Mouse (Mus musculus): ENCODE results near the gene Rora.

Rora gene

GRCm38 (mm10) chr9:69194638-69195605 is 541.3 kb downstream of the Rora start:
- no peak for DNase-seq (ENCODE audit: extremely low spot score, low spot score)

- no peak for DNase-seq (ENCODE audit: extremely low spot score, low spot score)
Observed at GRCm38 (mm10) chr9:69213796-69214195, 560.2 kb downstream of the Rora start.

GRCm38 (mm10) chr9:69224841-69225240 is 571.3 kb downstream of the Rora start:
- DNase-seq (ENCODE audit: extremely low spot score, low spot score) = no peak

DNA sequence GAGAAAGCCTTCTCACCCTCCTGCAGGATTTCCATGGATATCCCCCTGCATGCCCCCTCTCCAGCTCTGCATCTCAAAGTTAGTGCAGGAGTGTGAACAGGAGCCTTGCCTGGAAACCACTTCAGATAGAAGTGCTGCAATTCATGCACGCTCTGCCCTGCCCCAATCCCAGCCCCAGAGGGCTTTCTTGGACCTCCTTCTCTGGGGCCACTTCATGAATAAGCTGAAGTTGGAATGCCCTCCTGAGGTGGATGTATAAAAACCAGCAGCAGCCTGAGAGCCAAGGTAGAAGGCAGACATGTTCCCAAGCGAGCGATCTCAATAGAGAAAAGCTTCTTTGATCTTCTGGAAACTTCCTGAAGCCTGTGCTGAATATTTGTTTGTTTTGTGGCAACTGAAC is 572.8 kb downstream of the Rora start:
- DNase-seq (ENCODE audit: extremely low spot score, low spot score) = no peak

- DNase-seq (ENCODE audit: extremely low spot score, low spot score) = no peak
Observed at GRCm38 (mm10) chr9:69227806-69228205, 574.2 kb downstream of the Rora start.

- DNase-seq (ENCODE audit: extremely low spot score, low spot score) = no peak
Observed at GRCm38 (mm10) chr9:69229935-69230334, 576.3 kb downstream of the Rora start.

DNA sequence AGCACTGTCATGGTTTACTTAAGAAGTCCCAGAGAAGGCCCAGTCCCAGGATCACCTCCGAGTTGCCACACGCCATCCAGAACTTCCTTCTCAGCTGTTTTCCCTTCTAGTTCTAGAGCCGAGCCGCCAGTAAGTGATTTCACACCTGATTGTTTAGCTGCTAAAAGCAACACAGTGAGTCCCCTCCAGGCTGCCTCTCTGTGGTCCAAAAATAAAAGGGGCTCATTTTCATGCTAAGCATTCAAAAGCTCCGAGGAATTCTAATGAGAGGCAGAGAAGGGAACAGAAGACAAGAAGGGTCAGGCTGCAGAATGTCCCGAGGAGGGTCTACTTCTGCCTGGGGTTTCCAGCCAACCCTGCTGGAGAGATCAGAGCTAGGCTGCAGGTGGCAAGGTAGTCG is 580.9 kb downstream of the Rora start:
- no peak for DNase-seq (ENCODE audit: extremely low spot score, low spot score)

GRCm38 (mm10) chr9:69237316-69237715 is 583.7 kb downstream of the Rora start:
- DNase-seq (ENCODE audit: extremely low spot score, low spot score) = no peak

GRCm38 (mm10) chr9:69242538-69242937 is 589.0 kb downstream of the Rora start:
- DNase-seq (ENCODE audit: extremely low spot score, low spot score) = no peak

DNA sequence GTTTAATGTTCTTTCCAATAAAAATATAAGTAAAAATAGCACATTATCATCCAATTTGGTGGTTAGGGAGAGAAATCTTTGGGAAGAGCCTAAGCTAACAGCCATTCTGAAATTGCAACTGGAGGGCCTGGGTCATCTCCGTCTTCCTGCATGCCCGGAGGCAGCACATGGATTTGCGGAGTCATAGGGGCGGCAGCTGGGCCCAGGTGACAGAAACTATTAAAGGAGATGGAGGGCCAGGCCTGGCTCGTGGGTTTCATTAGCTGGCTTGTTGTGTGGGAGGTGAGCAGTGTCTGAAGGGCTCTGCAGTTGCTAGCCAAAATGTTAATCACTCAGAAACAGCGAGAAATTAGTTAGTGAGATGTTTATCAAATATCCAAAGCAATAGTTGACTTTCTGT is 590.0 kb downstream of the Rora start:
- no peak for DNase-seq (ENCODE audit: extremely low spot score, low spot score)

- DNase-seq (ENCODE audit: extremely low spot score, low spot score) = no peak
Observed at GRCm38 (mm10) chr9:69246225-69246624, 592.6 kb downstream of the Rora start.

GRCm38 (mm10) chr9:69249586-69249985 is 596.0 kb downstream of the Rora start:
- no peak for DNase-seq (ENCODE audit: extremely low spot score, low spot score)

DNA sequence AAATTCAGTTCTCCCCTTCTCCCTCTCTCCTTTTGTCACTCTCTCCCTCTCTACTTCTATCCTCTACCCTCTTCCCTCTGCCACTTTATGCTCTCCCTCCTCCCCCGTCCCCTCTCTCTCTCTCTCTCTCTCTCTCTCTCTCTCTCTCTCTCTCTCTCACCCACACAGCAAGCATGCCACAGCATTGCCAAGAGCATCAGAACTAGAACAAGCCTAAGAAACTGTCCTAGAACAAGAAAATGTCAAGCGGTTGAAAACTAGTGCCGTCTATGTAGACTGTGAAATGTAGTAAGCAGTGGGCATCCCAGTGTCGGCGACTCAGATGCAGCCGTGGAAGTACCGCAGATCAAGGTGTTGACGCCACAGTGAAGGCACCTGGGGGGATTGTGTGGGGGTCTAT is 596.7 kb downstream of the Rora start:
- no peak for DNase-seq (ENCODE audit: extremely low spot score, low spot score)

- DNase-seq (ENCODE audit: extremely low spot score, low spot score) = no peak
Observed at GRCm38 (mm10) chr9:69258506-69258905, 604.9 kb downstream of the Rora start.

GRCm38 (mm10) chr9:69259382-69259781 is 605.8 kb downstream of the Rora start:
- peak; percentile 40 for DNase-seq (ENCODE audit: extremely low spot score, low spot score)

- no peak for DNase-seq (ENCODE audit: extremely low spot score, low spot score)
Observed at GRCm38 (mm10) chr9:69265151-69265550, 611.6 kb downstream of the Rora start.

GRCm38 (mm10) chr9:69270374-69270773 is 616.8 kb downstream of the Rora start:
- peak; percentile 19 for DNase-seq (ENCODE audit: extremely low spot score, low spot score)

DNA sequence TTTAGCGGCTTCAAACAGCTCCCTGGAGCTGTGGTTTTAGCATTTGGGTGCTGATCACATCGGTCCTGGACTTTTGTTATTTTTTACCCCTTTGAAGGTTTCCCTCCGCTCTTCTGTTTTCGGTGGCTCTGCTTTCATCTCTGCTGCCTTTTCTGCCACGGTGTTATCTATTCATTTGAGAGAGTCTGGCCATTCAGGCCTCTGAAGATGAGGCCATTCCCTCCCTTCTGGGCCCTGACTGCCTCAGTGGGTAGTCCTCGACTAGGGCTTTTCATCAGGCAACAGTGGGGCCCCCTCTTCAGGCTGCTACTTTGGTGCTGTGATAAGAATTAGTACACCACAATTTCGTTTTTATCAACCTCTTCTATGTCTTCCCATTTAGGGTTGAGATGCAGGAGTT is 617.3 kb downstream of the Rora start:
- DNase-seq (ENCODE audit: extremely low spot score, low spot score) = no peak

DNA sequence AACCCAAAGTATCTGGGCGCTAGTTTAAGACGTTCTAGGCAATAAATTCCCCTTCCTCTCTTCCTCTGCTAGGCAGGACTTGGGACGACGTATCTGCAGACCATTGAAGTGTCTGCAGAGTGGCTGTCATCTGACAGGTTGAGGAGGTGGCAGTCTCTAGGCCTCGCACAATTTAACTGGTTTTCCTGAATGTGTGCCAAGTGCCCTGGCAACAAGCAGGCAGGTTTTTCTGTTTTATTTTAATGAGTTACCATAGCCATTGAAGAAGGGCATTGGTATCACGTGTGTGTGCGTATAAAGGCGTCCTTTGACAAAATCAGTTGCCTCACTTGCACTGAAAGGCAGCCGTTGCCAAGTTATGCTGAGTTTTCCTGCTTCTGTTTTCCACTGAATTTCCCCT is 619.3 kb downstream of the Rora start:
- DNase-seq (ENCODE audit: extremely low spot score, low spot score) = no peak

- DNase-seq (ENCODE audit: extremely low spot score, low spot score) = no peak
Observed at GRCm38 (mm10) chr9:69274766-69275485, 621.3 kb downstream of the Rora start.

DNA sequence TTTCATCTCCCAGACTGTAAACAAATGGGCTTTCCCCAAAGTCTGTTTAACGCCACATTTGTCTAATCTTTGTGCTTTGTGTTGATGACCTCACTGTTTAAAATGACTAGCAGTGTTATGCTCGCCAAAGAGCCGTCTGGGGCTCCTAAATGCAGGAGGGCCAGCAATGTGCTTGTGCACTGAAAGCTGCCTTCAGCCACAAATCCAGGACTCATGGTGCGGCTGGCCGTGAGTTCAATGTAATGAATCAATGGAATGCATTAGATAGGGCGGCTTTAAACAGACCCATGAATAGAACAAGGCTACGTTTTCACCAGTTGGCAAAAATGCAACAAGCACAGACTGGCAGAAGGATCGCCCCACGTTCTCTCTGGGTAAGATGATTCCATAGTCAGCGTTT is 623.7 kb downstream of the Rora start:
- no peak for DNase-seq (ENCODE audit: extremely low spot score, low spot score)

GRCm38 (mm10) chr9:69285011-69285410 is 631.4 kb downstream of the Rora start:
- DNase-seq (ENCODE audit: extremely low spot score, low spot score) = no peak
